Mouse (Mus musculus) c-Kit-positive CD71-negative TER-119-negative erythroid progenitor cells, embryonic 14.5 days (primary cell): ENCODE measurements around the gene Scgb3a1.

ENCODE experiments used
- DNase-seq: peaks from one replicate; pipeline ENCODE4 v3.0.0-alpha.2; 2013; ENCODE audit warnings: low read depth

Gene Scgb3a1

GRCm38 (mm10) chr11:49658791-49659469, 4.5 kb upstream of the Scgb3a1 start:
- DNase-seq, result no peak

DNA sequence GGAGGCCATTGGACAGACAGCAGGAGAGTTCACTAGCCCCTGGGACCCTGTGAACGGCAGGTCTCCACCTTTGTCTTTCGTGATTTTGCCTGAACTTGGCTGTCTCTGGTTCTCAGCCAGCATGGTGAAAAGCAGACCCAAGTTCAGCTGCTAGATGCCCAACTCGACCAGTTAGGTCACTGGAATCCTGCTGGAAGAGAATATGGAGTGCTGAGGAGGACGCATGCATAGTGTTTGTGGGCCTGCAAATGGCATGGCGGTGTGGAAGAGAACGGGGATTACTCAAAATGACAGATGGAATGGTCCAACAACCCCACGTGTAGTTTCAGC, 4.0 kb upstream of the Scgb3a1 start:
- DNase-seq, result no peak

DNA sequence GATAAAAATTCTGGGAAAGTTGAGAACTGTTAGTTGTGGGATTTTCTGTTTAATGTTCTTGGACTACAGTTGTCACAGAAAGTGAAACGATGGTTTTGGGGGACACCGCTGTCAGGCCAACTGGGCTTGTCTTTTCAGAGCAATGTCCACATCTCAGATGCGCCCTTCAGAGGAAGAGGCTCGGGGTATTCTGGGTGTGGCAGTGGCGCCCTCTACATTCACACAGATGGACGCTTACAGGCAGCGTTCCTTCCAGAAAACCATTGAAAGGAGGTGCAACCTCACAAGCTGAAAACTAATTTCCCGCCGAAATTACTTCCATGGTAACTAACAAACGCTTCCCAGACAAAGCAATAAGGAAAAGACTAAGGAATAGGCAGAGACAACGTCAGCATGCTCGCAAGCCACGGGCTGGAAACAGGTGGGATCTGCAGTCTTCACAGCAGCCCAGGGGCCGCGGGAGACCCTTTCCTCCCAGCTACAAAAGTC, 1.1 kb upstream of the Scgb3a1 start:
- no peak for DNase-seq

DNA sequence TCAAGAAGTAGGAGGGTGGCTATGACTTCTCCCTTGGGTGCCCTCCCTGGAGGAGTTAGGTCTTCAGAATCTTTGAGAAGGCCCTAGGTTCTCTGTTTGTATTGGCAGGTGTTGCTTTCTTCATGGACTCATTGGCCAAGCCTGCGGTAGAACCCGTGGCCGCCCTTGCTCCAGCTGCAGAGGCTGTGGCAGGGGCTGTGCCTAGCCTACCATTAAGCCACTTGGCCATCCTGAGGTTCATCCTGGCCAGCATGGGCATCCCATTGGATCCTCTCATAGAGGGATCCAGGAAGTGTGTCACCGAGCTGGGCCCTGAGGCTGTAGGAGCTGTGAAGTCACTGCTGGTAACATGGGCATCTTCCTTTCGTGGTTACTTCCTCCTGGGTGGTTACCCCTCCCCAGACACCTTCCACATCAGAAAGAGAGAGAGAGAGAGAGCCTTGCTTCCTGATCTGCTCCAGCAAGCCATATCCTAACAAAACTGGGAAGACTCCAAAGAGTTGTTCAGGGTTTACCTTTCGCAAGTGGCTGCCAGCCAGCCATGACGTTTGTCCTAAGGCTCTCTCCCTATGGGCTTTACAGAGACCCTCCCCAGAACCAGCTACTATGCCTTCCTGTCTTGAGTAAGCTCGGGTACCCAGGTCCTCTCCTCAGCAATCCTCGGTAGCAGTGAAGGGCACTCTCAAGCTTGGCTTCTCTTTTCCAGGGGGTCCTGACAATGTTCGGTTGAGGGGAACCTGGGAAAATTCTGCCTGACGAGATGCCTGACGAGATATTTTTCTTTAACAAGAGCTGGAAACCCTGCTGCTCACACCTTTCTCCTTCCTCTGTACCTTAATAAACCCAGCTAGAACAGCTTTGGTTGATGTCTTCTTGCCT, 1.1 kb downstream of the Scgb3a1 start:
- DNase-seq, result no peak

DNA sequence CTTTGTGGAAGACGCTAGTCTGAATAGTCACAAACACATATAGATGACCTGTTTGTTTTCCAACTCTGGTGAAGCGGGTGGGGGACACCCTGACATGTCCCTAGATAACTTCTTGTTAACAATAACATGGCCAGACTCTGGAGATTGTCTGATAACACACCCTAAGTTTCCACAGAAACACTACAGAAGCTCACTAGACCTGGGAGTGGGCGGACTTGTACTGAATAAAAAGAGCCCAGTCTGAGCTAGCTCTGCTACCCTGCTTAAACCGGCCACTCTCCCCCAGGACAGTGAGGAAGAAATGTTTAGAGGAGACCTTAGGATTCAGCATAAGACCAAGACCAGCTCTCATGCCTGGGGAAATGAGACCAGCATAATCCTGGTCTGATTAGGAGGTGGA, 2.1 kb downstream of the Scgb3a1 start:
- no peak for DNase-seq

- no peak for DNase-seq
These were observed 10.0 kb downstream of the Scgb3a1 start for GRCm38 (mm10) chr11:49673433-49673832.

DNA sequence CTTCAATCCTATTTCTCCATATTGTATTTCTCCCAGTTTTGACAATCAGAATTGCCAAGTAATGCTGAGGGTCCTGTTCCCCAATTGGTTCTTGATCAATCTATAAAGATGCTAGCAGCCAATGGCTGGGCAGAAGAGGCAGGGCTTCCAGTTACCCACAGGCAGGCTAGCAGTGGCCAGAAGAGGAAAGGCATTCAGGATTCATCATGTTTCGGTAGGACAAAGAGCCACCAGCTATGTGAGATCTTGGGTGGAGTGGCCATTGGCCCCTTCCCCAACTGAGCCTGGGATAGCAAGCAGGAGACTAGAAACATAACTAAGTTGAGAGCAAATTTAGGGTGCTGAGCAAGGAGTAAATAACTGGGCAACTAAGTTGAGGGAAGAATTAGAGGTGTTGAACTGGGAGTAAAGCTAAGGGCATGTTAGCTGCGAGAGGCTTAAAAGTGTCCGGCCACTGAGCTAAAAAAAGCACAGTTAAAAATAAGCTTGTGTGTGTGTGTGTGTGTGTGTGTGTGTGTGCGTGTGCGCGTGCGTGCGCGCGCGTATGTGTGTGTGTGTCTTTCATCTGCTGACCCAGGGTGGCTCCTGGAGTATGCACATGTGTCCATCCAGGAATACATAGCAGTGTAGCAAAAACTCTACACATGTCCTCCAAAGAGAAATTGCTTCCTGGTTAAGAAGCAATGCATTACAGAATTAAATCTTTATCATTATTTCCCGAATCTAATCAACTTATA, 21.0 kb downstream of the Scgb3a1 start:
- DNase-seq, result no peak

DNA sequence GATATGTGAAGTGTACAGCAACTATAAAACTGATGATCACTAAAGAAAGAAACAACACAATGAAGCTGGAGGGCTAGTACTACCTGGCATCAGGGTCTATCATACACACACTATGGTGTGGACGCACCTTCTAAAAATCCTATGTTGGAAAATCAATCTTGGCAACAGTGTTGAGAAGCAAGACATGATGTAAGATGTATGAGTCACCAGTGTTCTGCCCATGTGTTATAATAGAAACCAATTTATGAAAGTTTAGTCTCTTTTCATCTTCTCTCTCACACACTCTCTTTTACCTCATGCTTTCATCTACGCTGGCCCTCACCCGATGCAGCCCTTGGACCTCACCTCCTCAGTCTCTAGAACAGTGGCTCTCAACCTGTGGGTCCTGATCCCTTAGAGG, 31.6 kb downstream of the Scgb3a1 start:
- DNase-seq, result no peak

DNA sequence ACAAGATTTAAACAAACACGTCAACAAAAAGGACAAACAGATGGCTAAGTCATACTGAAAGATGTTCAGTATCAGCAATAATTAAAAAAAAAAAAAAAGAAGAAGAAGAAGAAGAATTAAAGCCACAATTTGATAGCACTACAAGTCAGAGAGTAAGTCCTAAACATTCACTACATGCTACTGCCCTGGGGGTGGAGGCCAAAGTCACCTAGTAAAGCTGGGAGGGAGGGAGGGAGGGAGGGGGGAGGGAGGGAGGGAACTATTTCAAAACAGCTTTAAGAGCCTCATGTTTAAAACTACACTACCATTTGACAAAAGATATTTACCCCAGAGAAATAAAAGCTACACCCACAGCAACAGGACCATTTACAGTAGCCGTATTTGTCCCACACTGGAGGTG, 32.3 kb downstream of the Scgb3a1 start:
- no peak for DNase-seq

DNA sequence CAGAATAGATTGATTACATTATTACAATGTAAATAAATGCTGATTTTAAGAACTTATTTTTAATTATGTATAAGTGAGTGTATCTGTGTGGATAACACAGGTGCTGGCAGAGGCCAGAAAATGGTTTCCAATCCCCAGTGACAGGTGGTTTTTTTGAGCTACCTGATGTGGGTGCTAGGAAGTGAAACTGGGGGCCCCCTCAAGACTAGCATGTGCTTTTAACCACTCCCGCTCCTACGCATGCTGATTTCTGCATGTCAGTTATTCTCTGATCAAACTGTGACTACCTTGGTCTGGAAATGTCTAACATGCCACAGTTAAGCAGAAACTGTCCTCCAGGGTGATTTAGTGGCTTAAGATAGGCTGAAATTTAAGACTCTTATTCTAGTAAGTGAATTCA, 33.1 kb downstream of the Scgb3a1 start:
- DNase-seq, result no peak

- DNase-seq, result no peak
These were observed 34.4 kb downstream of the Scgb3a1 start for GRCm38 (mm10) chr11:49697779-49698178.

GRCm38 (mm10) chr11:49699079-49699478, 35.7 kb downstream of the Scgb3a1 start:
- no peak for DNase-seq

DNA sequence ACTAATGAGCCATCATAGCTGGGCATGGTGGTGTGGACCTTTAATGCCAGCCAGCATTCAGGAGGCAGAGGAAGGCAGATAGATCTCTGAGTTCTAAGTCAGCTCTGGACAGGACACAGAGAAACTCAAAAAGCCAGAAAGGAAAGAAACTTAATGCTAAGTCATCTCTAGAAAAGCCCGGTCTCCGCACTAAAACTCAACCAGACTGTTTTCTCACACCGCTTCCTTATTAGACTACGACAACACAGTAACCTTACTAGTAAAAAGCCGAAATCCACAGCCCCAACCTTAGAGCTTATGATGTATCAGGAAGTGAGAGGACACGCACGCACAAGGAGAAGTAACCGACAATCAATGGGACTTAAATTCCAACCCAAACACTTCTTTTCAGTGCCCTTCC, 38.6 kb downstream of the Scgb3a1 start:
- no peak for DNase-seq

DNA sequence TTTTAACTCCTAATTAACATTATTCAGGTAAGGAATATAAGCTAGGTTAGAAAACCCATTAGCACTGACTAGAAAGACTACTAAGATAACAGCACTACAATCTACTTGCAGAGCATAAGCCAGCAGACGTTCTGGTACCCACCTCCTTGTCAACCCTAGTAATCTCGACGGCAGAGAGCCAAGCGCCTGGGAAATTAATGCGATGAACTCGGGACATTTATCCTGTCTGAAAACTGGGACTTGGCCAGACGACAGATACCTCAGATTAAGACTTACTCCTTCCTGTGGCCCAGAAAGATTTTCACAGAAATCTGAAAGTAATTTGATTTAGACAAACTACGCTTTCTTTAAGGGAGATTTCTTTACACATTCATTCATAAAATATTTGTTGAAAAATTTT, 41.4 kb downstream of the Scgb3a1 start:
- DNase-seq, result no peak

GRCm38 (mm10) chr11:49707834-49708233, 44.4 kb downstream of the Scgb3a1 start:
- no peak for DNase-seq

GRCm38 (mm10) chr11:49710664-49711063, 47.3 kb downstream of the Scgb3a1 start:
- DNase-seq, result no peak

- no peak for DNase-seq
These were observed 48.7 kb downstream of the Scgb3a1 start for GRCm38 (mm10) chr11:49711981-49712554.

- peak; percentile 97 for DNase-seq
These were observed 49.3 kb downstream of the Scgb3a1 start, which contains the start of gene Cnot6 for GRCm38 (mm10) chr11:49712555-49713335. Cnot6 (minus strand) TSS chr11:49712723.

GRCm38 (mm10) chr11:49713336-49714334, 50.2 kb downstream of the Scgb3a1 start:
- no peak for DNase-seq
